Mouse (Mus musculus) stomach, postnatal 0 days (tissue): ENCODE measurements around the gene Ppp1r36.

Source experiments
- CTCF ChIP-seq: IDR thresholded peaks from 2 replicates; pipeline ENCODE4 v1.5.1; 2016; ENCODE audit warnings: antibody characterized with exemption, low read depth, mild to moderate bottlenecking, moderate library complexity
- EP300 ChIP-seq: optimal IDR thresholded peaks from 2 replicates; pipeline ENCODE3; 2016; ENCODE audit warnings: antibody characterized with exemption

DNA sequence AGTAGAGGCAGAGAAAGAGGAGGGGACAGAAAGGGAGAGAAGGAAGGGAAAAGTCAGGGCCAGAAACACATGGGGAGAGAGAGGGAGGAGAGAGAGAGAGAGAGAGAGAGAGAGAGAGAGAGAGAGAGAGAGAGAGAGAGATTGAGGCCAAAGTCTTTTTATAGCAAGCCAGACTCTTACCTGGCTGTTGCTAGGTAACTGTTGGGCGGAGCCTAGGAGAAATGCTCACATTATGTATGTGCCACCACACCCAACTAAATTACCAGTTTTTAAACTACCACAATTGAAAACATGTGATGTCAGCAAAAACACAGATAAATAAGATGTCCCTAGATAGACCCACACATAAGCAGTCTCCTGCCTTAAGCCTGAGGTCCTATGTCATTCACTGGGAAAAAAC lies 58.8 kb downstream of the Ppp1r36 start:
- TF ChIP-seq CTCF (no peak), EP300 (no peak)
